Mouse (Mus musculus): ENCODE measurements at regions not wholly inside any gene's neighbourhood (a gene's known extent, or its start where the extent isn't known, plus 50 kb on each side); places are given as distances from the start of the nearest gene placed in this dataset.
"Not testable (repeated sequence)": the region's sequence is repeated elsewhere in the genome, so short reads cannot be mapped to it uniquely, and the experiment has no call there.

GRCm38 (mm10) chr9:11441241-11441997 is 536.8 kb upstream of the Cntn5 start:
- not testable (repeated sequence) for TF ChIP-seq CTCF (conservative IDR thresholded peaks at IDR 0.05 in 1 of 2, IDR thresholded peaks at IDR 0.05 in 1 of 2; ENCODE audit: low read depth in 2 of 2, low read length in 2 of 2); EP300 (IDR thresholded peaks at IDR 0.05; ENCODE audit: low read length); ZMIZ1 (IDR thresholded peaks at IDR 0.05; ENCODE audit: low read depth, low read length); SIN3A (IDR thresholded peaks at IDR 0.05; ENCODE audit: low read length); POLR2AphosphoS2 (IDR thresholded peaks at IDR 0.05; ENCODE audit: low read depth, low read length); POLR2A (IDR thresholded peaks at IDR 0.05; ENCODE audit: low read depth, low read length); RCOR1 (conservative IDR thresholded peaks at IDR 0.05; ENCODE audit: low read depth, low read length)
